Mouse (Mus musculus): ENCODE results near the gene Nlrp9c.
"Not testable (repeated sequence)": the region's sequence is repeated elsewhere in the genome, so short reads cannot be mapped to it uniquely, and the experiment has no call there.

Gene Nlrp9c

GRCm38 (mm10) chr7:26403600-26403999 lies at the start of gene Nlrp9c:
Gene Nlrp9c (minus strand): TSS chr7:26403700.
- not testable (repeated sequence) for DNase-seq

- no peak for DNase-seq
Observed at GRCm38 (mm10) chr7:26434813-26435212, 31.3 kb upstream of the Nlrp9c start, which contains the start of gene Nlrp4a. Gene Nlrp4a (plus strand): TSS chr7:26435113.

GRCm38 (mm10) chr7:26391811-26392210 lies 11.7 kb downstream of the Nlrp9c start:
- DNase-seq = not testable (repeated sequence)

GRCm38 (mm10) chr7:26391137-26391536 lies 12.4 kb downstream of the Nlrp9c start:
- not testable (repeated sequence) for DNase-seq

GRCm38 (mm10) chr7:26386691-26387090 lies 16.8 kb downstream of the Nlrp9c start:
- DNase-seq = not testable (repeated sequence)

GRCm38 (mm10) chr7:26380807-26381206 lies 22.7 kb downstream of the Nlrp9c start:
- DNase-seq = no peak

GRCm38 (mm10) chr7:26373221-26373620 lies 30.3 kb downstream of the Nlrp9c start:
- DNase-seq = not testable (repeated sequence)

- not testable (repeated sequence) for DNase-seq
Observed at GRCm38 (mm10) chr7:26356719-26357118, 46.8 kb downstream of the Nlrp9c start.

GRCm38 (mm10) chr7:26352258-26352657 lies 51.2 kb downstream of the Nlrp9c start:
- DNase-seq = not testable (repeated sequence)

GRCm38 (mm10) chr7:26350177-26350576 lies 53.3 kb downstream of the Nlrp9c start:
- DNase-seq = not testable (repeated sequence)

- not testable (repeated sequence) for DNase-seq
Observed at GRCm38 (mm10) chr7:26320361-26320760, 83.1 kb downstream of the Nlrp9c start.

- not testable (repeated sequence) for DNase-seq
Observed at GRCm38 (mm10) chr7:26315809-26316208, 87.7 kb downstream of the Nlrp9c start.

GRCm38 (mm10) chr7:26315194-26315593 lies 88.3 kb downstream of the Nlrp9c start:
- not testable (repeated sequence) for DNase-seq

- not testable (repeated sequence) for DNase-seq
Observed at GRCm38 (mm10) chr7:26311786-26312185, 91.7 kb downstream of the Nlrp9c start.

GRCm38 (mm10) chr7:26306926-26307325 lies 96.6 kb downstream of the Nlrp9c start, which contains the start of gene Cyp2a4:
Gene Cyp2a4 (plus strand): TSS chr7:26307169.
- DNase-seq = not testable (repeated sequence)

GRCm38 (mm10) chr7:26303429-26304166 lies 99.9 kb downstream of the Nlrp9c start:
- DNase-seq = not testable (repeated sequence)

All from cerebellum, adult 8-10 months (tissue).